Mouse (Mus musculus): ENCODE results near the gene Plbd2.

Gene Plbd2

DNA sequence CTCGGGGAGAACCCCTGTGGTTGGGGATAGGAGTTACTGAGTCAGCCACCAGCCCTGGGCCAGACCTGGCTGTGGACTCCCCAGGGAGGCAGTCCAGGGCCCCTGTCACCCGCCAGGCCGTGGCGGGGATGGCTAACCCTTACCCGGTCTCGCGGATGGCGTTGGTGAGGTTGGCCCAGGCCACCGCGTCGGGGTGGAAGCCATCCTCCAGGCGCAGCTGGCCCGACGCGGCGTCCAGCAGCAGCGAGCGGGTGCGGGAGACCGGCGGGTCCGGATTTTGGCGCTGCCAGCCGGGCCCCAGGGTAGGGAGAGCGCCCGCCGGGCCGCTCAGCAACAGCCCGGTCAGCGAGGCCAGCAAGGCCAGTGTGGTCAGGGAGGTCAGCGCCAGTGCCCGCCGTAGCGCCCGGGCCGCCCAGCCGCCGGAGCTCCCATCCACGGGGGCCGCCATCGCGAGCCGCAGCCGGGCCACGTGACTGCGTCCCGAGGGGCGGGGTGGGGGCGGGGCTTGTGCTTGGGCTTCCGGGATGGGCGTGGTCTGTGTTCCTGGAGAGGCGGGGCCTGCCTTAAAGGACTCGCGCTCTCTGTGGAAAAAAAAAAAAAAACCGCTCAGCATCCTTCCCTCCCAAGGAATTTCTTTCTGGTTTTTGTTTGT lies at the start of gene Plbd2:
TSS of gene Plbd2 (minus strand) at position 482 of the 652 bp plus-strand sequence.
- DNase-seq (ENCODE audit: low read depth, low spot score), result peak; percentile 81

DNA sequence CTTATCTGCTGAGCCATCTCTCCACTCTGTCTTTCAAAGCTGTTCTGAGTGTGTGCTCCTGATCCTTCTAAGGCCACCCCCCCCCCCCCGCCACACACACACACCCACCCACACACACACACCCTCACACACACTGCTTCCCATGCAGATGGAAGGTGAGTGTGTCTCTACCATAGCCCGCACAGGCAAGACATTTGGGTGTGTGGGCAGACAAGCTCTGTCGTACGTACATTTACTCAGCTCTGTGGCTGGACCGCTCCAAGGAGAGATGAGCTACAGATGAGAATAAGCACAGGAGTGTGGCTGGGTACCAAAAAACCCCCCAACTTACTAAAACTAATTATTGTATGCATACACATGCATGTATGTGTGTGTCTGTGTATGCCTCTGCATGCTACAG lies 47.2 kb upstream of the Plbd2 start:
- DNase-seq (ENCODE audit: low read depth, low spot score), result no peak

DNA sequence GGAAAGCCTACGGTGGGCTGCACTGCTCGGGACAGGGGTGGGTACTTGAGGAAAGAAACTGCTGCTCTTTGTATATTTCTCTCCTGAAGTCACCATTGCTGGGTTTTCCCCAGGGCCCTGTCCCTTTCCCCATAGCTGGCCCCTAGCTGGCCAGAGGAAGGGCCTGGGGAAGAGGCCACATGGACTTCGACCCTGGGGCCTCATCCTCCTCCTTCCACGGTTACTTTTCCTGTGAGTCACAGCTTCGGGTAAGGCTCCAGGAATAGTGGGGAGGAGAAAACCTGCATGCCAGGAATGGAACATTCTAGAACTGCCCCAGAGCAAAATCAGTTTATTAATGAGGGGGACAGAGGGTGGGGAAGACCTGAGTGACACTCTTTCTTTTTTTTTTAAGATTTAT lies 46.7 kb upstream of the Plbd2 start:
- DNase-seq (ENCODE audit: low read depth, low spot score), result no peak

GRCm38 (mm10) chr5:120548236-120548850 lies 44.9 kb upstream of the Plbd2 start:
- no peak for DNase-seq (ENCODE audit: low read depth, low spot score)

DNA sequence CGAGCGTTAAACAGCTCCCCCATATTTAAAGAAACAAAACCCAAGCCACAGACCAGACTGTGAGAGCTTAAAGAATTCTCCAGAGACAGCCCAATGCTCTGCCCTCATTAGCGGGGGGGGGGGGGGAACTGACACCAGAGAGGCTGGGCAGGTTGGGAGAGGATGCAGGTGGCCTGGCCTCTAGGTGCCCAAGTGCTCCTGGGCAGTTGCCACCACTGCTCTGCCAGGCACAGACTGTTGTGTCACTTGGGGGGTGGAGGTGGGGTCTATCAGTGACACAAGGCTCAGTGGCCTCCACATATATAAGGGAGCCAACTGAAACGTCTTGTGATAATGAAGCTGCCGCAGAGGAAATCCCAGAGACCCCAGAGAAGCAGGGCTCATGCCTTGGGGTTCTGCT lies 33.2 kb upstream of the Plbd2 start:
- no peak for DNase-seq (ENCODE audit: low read depth, low spot score)

DNA sequence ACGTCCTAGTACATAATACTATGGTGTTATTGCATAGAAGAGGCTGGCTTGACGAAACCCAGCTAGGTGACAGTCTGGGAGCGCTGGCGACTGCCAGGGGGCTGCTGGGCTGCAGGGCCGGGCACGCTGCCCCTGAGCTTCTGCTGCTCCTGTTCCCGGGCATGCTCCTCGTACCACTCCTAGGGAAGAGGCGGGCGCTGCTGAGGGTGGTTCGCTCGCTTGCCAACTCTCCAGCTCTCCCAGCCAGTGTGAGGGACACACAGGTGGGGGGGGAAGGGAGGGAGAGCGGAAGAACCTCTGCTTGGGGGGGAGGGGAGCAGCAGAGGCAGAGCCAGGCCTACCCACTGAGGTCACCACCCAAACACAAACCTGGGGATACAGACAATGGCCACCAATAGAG lies 32.6 kb upstream of the Plbd2 start:
- no peak for DNase-seq (ENCODE audit: low read depth, low spot score)

DNA sequence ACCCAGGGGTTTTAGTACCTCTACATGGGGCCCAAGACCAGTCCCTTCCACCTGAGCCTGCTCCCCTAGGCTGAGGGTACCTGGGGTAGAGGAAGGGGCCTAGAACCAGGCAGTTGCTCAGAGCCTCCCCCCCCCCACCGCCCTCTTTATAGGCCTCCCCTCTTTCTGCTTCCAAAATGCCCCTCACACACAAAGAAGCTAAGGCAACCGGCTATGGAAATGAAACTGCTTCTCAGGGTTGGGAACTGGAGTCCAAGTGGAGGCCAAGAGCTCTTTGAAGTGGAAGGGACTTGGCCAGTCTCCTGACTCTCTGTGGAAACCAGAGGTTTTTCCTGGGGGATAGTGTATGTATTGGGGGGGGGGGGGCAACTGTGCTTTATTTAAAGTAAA lies 31.3 kb upstream of the Plbd2 start:
- no peak for DNase-seq (ENCODE audit: low read depth, low spot score)

GRCm38 (mm10) chr5:120534071-120534685 lies 30.8 kb upstream of the Plbd2 start:
- DNase-seq (ENCODE audit: low read depth, low spot score), result no peak

GRCm38 (mm10) chr5:120531631-120532030 lies 28.2 kb upstream of the Plbd2 start:
- DNase-seq (ENCODE audit: low read depth, low spot score), result no peak

DNA sequence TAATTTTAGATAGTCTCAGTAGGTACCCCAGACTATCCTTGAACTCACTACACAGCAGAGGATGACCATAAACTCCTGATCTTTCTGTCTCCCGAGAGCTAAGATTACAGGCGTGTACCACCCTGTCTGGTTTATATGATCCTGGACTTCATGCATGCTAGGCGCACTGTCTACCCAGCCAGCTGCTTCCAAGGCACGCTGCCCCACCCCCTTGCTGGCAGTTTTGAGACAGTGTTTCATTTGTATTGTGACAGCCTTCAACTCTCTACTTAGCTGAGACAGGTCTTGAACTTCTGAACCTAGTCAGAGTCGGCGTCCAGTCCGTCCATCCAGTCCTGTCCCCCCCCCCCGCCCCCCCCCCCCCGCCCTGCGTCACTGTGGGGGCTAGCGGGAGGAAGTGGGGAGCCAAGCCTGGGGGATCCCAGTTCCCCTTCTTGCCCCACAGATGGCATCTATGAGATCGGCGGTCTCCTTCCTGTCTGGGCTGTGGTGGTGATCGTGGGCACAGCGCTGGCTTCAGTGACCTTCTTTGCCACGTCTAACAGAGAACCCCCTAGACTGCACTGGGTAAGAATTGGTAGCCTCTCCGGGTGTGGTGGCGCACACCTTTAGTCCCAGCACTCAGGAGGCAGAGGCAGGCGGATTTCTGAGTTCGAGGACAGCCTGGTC lies 24.0 kb upstream of the Plbd2 start:
- no peak for DNase-seq (ENCODE audit: low read depth, low spot score)

GRCm38 (mm10) chr5:120526311-120526710 lies 22.9 kb upstream of the Plbd2 start:
- DNase-seq (ENCODE audit: low read depth, low spot score), result peak; percentile 42

DNA sequence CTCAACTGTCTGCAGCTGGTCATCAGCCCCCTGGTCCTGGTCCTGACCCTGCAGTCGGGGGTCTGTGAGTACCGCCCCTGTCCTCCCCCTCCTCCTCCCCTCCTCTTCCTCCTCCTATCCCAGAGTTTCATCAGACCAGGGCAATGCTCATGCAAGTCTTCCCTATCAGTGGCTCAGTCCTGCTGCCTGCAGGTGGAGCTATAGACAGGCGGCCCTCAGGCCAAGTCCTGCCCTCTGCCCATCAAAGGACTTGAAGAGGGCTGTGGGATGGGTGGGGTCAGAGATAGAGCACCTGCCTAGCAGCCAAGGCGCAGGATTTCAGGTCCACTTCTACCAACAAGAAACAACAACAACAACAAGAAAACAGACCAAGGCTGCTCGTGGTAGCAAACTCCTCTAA lies 22.3 kb upstream of the Plbd2 start:
- DNase-seq (ENCODE audit: low read depth, low spot score), result peak; percentile 44

- DNase-seq (ENCODE audit: low read depth, low spot score), result peak; percentile 57
Measured at GRCm38 (mm10) chr5:120524736-120525135, 21.3 kb upstream of the Plbd2 start.

GRCm38 (mm10) chr5:120522649-120523048 lies 19.2 kb upstream of the Plbd2 start:
- DNase-seq (ENCODE audit: low read depth, low spot score), result peak; percentile 82

DNA sequence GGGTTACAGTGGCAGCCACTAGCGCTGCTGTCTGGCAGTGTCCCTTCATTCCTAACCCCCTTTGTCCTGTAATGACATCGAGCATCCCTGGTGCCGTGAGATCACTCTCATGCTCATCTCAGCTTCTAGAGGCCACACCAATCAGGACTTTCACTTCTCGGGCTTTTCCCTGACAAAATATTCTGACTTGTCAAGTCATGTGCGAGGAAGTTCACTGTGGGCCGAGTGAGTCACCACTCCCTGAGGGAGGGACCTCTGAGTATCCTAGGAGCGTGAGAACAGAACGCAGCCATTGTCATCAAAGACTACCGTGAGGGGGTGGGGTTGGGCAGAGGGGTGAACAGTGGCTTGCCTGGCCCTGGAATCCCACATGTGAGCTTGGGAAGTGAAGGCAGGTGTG lies 14.1 kb upstream of the Plbd2 start:
- DNase-seq (ENCODE audit: low read depth, low spot score), result peak; percentile 86

DNA sequence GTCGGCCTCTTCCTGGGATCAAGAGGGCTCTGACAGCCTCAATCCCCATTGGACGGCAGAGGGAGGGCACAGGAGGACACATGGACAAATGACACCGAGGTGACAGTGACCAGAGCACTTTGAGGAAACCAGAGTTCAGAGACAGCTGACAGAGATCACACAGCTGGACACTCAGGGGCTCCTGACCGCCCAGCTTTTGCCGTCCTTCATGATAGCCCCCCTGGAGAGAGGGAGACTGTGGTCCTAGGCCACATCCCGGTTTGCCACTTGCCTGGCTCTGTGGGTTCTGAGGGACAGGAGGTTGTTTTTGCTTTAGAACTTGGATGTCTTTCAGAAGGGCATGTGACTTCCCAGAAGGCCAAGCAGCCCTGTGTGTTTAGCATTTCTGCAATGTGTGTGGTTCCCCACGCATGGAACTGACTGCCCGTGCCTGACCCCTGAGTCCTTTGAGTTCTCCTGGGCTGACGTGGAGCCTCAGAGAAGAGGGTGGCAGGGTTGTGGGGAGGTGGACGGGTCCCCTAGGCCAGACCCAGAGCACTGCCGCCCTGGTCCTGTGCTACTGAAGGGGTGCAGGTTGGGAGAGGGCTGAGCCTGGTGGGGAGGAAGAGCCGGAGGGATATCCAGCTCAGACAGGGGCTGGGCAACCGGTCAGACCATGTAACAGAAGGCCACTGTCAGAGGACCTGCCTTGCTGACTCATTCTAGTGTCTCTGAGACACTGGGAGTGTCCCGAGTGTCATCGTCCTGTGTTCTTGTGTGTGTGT lies 13.0 kb upstream of the Plbd2 start:
- no peak for DNase-seq (ENCODE audit: low read depth, low spot score)

DNA sequence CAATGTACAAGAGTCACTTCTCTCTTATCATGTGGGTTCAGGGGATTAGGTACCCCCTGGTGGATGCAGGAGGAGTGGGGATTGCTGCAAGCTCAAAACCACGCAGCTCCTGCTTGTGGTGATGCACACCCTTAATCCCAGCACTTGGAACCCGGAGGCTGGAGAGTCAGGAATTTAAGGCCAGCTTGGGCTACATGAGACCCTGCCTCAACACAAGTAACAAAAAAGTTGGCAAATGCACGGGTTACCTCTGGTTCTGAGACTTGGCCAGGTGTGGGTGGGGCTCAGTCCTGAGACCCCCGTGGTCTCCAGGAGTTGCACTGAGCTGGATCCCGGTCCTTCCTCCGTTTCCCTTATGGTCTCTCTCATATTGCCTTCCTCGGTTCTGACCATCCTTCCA lies 12.0 kb upstream of the Plbd2 start:
- peak; percentile 52 for DNase-seq (ENCODE audit: low read depth, low spot score)

DNA sequence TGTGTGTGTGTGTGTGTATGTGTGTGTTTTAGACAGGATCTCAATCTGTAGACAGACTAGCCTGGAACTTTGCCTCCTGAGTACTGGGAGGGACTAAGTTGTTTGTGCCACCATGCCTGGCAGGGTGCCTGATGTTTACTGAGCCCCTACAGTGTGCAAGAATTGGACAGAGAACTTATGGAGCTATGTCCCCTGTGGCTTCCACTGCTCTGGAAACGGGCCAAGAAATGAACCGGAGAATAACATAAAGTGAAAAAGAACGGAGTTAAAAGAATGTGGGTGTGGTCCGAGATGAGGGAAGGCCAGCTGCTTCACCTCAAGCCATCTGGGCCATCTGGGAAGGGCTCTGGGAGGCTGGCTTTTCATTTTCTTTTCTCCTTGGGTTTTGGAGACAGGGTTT lies 11.3 kb upstream of the Plbd2 start:
- DNase-seq (ENCODE audit: low read depth, low spot score), result peak; percentile 90

DNA sequence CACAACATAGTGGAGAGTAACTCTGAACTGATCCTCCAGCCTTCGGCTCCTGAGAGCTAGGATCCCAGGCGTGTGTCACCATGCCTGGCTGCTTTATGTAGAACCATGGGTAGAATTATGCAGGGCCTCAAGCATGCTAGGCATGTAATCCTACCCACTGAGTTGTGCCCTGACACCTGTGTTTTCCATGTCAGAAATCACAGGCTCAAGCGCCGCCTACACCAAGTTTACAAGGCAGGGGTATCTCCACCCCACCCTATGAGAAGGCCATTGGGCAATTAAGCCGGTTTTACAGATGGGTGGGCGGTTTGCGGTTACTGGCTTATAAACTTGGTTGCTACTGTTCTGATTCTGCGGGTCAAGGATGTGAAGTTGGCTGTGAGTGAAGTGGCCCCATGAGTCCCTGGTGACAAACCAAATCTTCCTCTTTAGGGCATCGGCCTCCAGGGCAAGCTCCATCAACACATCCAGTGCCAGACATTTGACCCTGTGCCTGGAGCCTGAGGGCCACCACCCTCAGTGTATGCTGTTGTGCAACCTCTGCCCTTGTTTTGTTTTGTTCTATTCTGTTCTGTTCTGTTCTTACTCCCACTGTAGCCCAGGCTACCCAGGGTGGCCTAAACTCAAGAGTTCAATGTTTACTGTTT lies 10.7 kb upstream of the Plbd2 start:
- no peak for DNase-seq (ENCODE audit: low read depth, low spot score)

DNA sequence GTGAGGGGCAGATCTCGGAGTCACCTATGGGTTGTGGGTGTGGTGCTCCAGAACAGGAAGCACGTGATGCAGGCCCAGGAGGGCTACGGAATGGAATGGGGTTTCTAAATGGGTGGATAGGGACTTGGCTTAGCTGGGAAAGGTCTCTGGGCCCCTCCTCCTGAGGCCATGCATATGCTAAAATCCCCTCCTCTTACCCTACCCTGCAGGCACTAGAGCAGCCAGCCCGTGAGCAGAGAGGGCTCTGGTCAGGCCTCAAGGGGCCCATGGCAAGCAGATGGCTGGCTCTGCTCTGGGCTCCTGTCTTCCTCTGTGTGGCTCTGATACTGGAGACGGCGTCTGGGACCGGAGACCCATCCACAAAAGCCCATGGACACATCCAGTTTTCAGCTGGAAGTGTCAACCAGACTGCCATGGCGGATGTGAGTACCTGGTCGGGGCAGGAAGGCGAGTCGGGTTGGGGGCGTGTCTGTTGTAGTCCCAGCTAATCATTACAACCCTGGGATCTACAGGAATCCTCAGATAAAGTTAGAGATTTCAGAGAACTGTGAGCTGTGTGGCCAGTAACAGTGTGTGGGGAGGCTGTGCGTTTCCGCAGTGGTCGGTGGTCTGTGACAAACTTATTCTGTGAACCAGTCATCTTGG lies 9.6 kb upstream of the Plbd2 start:
- DNase-seq (ENCODE audit: low read depth, low spot score), result peak; percentile 98

DNA sequence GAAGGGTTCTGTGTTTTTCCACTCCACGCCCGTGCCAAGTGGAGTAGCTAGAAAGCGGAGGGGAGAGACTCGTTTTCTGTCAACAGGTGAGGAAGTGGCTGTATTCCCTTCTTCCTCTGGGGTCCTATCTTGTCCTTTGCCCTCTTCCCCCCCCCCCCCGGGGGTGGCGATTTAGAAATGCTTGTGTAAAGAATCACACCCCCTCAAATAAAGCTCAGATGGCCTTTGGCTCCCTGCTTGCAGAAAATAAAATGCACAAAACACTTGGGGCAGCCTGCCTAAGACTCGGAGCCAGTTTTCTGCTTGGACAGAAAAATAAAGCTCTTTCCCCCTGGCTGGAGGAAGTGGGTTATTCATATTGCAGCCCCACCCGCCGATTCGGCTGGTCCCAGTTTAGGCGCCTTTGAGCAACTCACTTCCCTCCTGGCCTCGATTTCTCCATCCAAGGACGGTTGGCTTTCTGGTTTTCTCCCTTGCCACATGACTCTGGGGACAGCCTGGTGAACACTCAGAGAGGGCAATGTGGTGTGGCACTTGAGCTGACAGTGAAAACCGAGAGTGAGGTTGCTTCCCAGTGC lies 8.3 kb upstream of the Plbd2 start:
- peak; percentile 20 for DNase-seq (ENCODE audit: low read depth, low spot score)
